Mouse (Mus musculus) hindbrain, embryonic 16.5 days (tissue): ENCODE data around the gene Akr1c14. TPM values are rescaled to one million over a fixed set of nuclear protein-coding genes. Genes with fewer than 3 reads are reported as not detected.

Source experiments
- ATAC-seq: fragments of 200-750 bp; cut with Nextera tagmentation; 2 replicates; pipeline ENCODE4 v1.8.0; 2017; ENCODE audit warnings: moderate TSS enrichment, moderate library complexity
- H3K27ac ChIP-seq: fragments of 300-500 bp; sonication (generic); 2 replicates; pipeline ENCODE4 v1.5.1; 2014; ENCODE audit warnings: low read depth, mild to moderate bottlenecking, control low read depth, low read length, moderate library complexity
- H3K27me3 ChIP-seq: fragments of 300-500 bp; sonication (generic); replicated peaks from 2 replicates; pipeline ENCODE4 v1.6.1; 2014; ENCODE audit warnings: low read length; ENCODE audit not compliant: control insufficient read depth, insufficient read depth
- H3K36me3 ChIP-seq: fragments of 300-500 bp; sonication (generic); 2 replicates; pipeline ENCODE4 v1.6.1; 2014; ENCODE audit warnings: mild to moderate bottlenecking, low read length, moderate library complexity, mixed read lengths; ENCODE audit not compliant: control insufficient read depth, insufficient read depth
- H3K4me1 ChIP-seq: fragments of 300-500 bp; sonication (generic); 2 replicates; pipeline ENCODE4 v1.6.1; 2014; ENCODE audit warnings: low read depth, low read length; ENCODE audit not compliant: control insufficient read depth, insufficient read depth
- H3K4me2 ChIP-seq: fragments of 300-500 bp; sonication (generic); 2 replicates; pipeline ENCODE4 v1.6.1; 2014; ENCODE audit warnings: mild to moderate bottlenecking, low read length, control low read depth, moderate library complexity
- H3K4me3 ChIP-seq: fragments of 300-500 bp; sonication (generic); 2 replicates; pipeline ENCODE4 v1.5.1; 2014; ENCODE audit warnings: mild to moderate bottlenecking, low read length, control low read depth, moderate library complexity
- H3K9ac ChIP-seq: fragments of 300-500 bp; sonication (generic); 2 replicates; pipeline ENCODE4 v1.6.1; 2014; ENCODE audit warnings: low read depth, mild to moderate bottlenecking, control low read depth, low read length, moderate library complexity
- H3K9me3 ChIP-seq: fragments of 300-500 bp; sonication (generic); 2 replicates; pipeline ENCODE4 v1.6.1; 2014; ENCODE audit warnings: mild to moderate bottlenecking, low read length, moderate library complexity; ENCODE audit not compliant: control insufficient read depth
- WGBS: fragments of 180-500 bp; shearing (Covaris S2); extraction: QIAGEN DNeasy Blood & Tissue Kit; methylation state at CpG from one replicate; pipeline ENCODE4 v1.1.7; 2014; 5-methylcytosine and 5-hydroxymethylcytosine counted together
- polyA plus RNA-seq: library from polyadenylated mRNA; unstranded; fragments of >200 nt; fragmentation: Nextera tagmentation; extraction: Ambion mirVana; gene quantifications from 2 replicates; pipeline ENCODE4 v1.2.1, GENCODE M21; 2015

The Akr1c14 gene
- polyA plus RNA-seq, 1 experiment from 2014 or later = 1.3 TPM

- WGBS = 46% methylated on average over 2 of the region's 2 CpGs
- no peaks in the 10 kb centered on the region for H3K27me3 ChIP-seq
- ATAC-seq = no peak
Observed at GRCm38 (mm10) chr13:4133070-4133469, 84.3 kb downstream of the Akr1c14 start.

More at GRCm38 (mm10) chr13:4133070-4133469, 84.3 kb downstream of the Akr1c14 start:
- no peak overlapping the region for H3K4me2 ChIP-seq
- H3K36me3 ChIP-seq = no peaks in the 10 kb centered on the region
- H3K9me3 ChIP-seq = no peaks in the 10 kb centered on the region
- no peaks in the 10 kb centered on the region for H3K4me1 ChIP-seq
- no peak overlapping the region for H3K4me3 ChIP-seq
- no peak overlapping the region for H3K27ac ChIP-seq
- H3K9ac ChIP-seq = no peak overlapping the region

Other genes with a start within 250 kb of the Akr1c14 start
- gene Calml3, start 244.7 kb upstream of the Akr1c14 start, polyA plus RNA-seq = not detected in 2 replicates
- 0.17 and 0.18 TPM in 2 replicates for gene Calm4, start 211.3 kb upstream of the Akr1c14 start, polyA plus RNA-seq
- gene Calm5, start 194.8 kb upstream of the Akr1c14 start, polyA plus RNA-seq = not detected in 2 replicates
- 11.7 and 12.9 TPM in 2 replicates for gene Net1, start 130.8 kb upstream of the Akr1c14 start, polyA plus RNA-seq
- not detected in 2 replicates for gene Tubal3, start 130.7 kb upstream of the Akr1c14 start, polyA plus RNA-seq
- 0.20 and 0.31 TPM in 2 replicates for gene Ucn3, start 103.7 kb upstream of the Akr1c14 start, polyA plus RNA-seq
- not detected in 2 replicates for gene Akr1c18, start 101.6 kb downstream of the Akr1c14 start, polyA plus RNA-seq
- 4.1 and 5.4 TPM in 2 replicates for gene Akr1c13, start 142.1 kb downstream of the Akr1c14 start, polyA plus RNA-seq
- gene Akr1c19, start 179.7 kb downstream of the Akr1c14 start, polyA plus RNA-seq = 6.3 and 8.2 TPM in 2 replicates
- gene Akr1c12, start 230.4 kb downstream of the Akr1c14 start, polyA plus RNA-seq = 0.14 and 0.33 TPM in 2 replicates